Mouse (Mus musculus) gastrocnemius, postnatal 14 days (tissue): ENCODE data around the gene Abtb2. TPM values are rescaled to one million over a fixed set of nuclear protein-coding genes. Genes with fewer than 3 reads are reported as not detected.

Source experiments
- DNase-seq: peaks from one replicate; pipeline ENCODE4 v3.0.0; 2021; ENCODE audit warnings: mixed read lengths
- intact Hi-C: fragments of 180-260 bp; cut with DNase I; formaldehyde crosslinking; loops from one replicate; pipeline ENCODE4 v1.15.1; 2025; ENCODE audit warnings: low total_unique reads
- total RNA-seq, 2 experiments: library from RNA; stranded (reverse); gene quantifications; 2 replicates each; pipeline ENCODE4 v1.2.3; 2021

Abtb2 gene
- total RNA-seq, 2 experiments from 2014 or later: 4.9 to 6.8 TPM

DNA sequence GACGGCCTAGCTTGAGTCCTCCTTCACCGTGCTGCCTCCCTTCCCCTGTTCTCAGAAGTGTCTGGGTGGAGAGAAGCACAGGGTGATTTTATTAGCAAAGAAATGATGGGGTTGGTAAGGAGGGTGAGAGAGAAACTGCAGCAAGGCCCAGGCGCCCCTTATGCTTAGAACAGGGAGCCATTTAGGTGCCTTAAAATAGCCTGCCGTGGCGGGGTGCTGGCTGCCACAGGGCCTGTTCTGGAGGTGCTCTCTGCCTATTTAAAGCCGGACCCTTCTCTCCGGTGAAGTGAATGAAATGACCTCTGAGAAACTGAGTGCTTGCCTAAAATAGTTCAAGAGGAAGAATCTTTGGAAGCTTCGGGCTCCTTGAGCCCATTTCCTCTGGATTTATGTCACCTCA is 14.6 kb downstream of the Abtb2 start:
- DNase-seq: no peak
- intact Hi-C loops: no loop called here

DNA sequence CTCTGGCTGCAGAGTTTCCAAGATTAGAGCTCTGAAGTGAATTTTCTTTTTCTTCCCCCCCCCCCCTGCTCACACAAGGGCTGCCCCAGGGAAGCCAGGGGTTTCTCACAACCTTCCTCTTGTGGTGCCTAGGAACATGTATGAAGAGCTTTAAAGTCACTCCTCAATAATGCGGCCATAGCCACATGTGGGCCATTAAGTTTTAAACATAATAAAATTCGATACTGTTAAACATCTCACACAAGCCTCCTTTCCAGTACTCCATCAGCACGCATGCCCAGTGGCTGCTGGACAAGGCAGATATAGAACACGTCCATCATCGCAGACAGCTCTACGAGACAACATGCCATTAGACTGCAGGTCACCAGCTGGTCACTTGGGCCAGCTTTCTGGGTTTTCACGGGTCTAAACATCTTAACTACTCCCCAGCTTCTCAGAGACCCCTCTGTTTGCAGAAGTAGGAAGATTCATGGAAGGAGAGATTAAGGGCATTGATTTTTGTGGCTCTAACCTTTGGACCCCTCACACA is 15.3 kb downstream of the Abtb2 start:
- intact Hi-C loops: no loop called here
- DNase-seq: no peak

DNA sequence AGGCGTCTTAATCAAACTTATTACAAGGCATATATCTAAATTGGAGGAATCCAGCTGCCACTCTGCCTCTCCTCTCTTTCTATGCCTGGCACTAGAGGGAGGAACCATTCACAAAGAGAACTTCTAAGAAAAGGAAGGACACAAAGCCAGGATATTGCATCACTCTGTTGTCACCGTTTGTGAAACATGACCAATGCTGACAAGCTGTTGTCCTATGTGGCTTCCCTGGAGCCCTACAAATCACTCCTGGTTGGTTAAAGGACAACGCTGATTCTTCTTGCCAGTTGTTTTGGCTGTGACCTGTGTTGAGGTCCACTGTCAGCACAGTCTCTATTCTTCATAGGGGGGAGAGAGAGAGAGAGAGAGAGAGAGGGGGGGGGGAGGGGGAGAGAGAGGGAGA is 17.2 kb downstream of the Abtb2 start:
- no peak for DNase-seq

DNA sequence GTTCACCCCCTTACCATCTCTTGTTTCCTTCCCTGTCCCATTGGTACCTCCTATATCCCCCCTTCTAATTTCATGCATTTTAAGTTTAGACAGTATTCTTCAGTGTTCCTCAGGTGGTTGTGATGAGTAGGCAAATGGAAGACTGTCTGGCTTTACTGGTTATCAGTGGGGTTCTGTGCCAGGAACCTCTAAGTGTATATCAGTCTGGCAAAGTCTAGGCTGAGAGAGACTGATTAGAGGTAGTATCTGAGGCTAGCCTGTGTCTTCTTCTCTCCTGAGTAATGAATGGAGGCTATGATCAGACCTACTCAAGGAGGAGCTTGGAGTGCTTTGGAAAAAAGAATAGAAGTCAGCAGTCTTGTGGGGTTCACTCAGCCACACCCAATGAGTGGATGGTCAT is 18.0 kb downstream of the Abtb2 start:
- intact Hi-C loops: no loop called here
- DNase-seq: no peak

More for the DNA sequence above, 17.2 kb downstream of the Abtb2 start:
- intact Hi-C loops: no loop called here

DNA sequence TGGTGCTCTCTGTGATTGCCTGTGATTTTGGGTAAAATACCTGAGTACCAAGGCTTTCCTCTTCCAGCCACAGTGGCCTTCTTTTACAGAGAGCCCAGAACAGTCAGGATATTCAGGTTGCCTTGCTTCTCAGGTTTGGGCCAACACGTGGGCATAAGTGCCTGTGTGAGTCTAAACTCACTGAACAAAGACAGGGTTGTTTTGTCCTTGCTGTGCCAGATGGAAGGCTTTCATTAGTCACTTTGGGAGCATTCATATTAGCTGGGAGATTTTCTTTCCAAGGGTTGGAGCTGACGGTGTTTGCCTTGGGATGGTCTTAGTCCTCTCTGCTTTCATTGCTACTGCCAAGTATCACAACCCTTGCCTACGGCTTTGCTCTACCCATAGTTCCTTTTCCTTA is 20.3 kb downstream of the Abtb2 start:
- no peak for DNase-seq
- intact Hi-C loops: no loop called here

DNA sequence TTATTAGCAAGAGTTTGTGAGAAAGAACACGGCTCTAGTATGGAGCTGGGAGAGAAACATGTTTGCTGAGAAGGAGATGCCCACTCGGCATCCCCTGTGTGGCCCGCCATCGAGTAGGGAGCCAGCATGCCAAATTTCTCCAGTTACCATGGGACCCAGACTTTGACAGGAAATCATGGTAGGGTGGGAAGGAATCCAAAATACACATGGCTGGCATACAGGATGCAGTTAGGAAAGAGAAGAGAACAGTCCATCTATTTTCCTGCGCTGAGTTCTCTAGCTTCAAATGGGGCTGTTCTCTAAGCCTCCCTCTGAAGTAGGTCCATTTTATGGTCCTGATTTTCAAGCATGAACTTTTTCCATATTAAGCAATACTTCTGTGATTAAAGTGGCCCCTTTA is 22.7 kb downstream of the Abtb2 start:
- intact Hi-C loops: no loop called here

DNA sequence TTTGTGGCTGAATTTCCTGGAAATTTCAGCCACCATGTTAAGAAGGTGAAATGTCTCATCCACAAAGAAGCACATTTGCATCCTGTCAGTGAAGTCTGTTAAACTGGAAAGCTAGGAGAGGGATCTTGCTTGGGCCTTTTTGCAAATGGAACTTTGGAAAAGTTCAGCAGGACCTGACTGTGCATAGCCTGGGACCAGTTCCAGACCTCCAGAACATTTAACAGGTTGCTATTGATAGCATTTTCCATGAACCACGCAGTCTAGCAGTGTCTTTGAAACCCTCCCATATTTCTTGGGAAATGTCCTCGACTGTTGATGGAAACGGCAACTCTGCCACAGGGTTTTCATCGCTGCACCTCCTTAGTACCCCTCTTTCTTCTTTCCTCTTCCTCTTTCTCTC is 23.3 kb downstream of the Abtb2 start:
- DNase-seq: no peak
- intact Hi-C loops: no loop called here

More for the DNA sequence above, 22.7 kb downstream of the Abtb2 start:
- no peak for DNase-seq

DNA sequence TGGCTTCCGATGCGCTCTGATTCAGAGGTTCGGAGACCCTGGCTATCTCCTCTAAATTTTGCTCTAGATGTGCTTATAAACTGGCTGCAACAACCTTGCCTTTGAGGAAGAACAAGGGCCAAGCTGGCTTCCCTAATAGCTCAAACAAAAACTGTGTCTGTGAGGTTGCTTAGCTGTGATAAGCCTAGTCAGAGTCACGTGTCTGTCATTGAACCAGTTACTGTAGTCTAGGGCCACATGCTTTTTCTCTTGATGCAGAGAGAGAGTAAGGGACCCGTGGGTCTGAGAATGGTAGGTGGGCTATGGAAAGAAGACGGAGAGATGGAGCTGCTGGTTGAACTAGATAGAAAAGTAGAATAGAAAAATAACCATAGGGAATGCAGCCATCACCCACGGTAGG is 24.5 kb downstream of the Abtb2 start:
- no peak for DNase-seq
- intact Hi-C loops: no loop called here

DNA sequence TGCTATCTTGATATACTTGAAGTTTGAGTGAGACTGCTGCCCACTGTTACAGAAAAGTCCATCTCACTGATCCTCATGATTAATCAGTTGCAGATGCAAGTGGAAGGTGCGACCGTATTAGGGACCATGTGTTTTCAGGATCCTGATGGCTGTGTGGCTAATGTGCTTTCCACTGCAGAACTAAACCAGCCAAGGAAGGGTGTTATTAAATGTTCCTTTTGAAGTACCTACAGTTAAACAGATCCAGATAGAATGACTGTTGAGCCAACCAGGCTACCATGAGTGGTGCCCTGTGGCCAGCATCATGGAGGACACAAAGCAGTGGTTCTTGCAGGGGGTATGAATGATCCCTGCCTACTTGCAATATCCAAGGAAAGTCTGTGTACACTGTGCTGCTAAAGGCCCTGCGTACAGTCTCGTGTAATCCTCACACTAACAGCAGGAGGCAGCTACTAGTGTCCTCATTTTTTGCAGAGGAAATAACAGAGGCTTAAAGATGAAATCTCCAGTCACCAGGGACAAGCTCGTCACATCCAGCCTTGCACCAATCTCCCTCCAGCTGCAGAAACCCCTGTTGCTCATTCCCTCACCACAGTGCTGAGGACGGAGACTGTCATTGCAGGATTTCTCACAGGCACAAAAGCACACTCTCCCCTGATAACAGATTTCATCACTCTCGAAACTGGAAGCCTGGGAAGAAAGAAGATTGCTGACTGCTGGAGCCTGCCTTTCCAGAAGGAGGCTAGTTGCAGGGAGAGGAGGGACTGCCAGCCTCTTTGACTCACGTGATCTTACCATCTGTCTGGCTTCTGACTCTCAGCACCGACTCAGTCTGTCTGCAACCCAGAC is 25.9 kb downstream of the Abtb2 start:
- intact Hi-C loops: no loop called here
- no peak for DNase-seq

DNA sequence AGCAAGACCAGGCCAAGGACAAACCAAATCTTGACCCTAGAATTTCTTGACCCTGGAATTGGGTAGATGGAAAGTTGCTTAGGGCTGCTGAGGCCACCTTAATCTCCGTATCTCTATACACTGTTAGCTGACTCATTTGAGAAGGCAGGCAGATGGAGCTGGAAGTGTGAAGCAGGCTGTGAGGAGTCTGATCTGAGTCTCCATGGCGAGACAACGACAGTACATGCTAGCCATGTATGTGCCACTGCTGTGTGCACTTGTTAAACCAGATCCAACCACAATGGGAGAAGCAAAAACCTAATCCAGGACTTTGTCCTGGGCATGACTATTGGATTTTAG is 26.4 kb downstream of the Abtb2 start:
- intact Hi-C loops: no loop called here
- no peak for DNase-seq

DNA sequence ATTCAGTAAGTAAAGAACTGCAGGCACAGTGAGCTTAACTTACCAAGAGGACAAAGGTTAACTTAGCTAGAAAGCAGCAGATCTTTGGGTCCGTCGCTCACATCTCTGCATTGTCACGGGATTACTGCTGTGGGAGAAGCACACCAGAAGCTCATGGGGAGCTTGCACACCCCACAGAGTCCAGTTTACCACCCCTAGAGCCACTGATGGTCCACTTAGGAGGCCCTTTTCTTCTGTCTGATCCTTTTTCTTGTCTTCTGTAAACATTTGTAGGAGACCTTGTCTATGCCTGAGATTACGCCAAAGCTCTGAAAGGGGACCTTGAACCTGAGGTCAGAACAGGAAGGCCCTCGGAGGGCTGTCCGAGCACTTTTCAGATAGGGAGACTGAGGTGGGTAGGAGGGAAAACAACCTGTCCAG is 28.5 kb downstream of the Abtb2 start:
- DNase-seq: no peak
- intact Hi-C loops: no loop called here

DNA sequence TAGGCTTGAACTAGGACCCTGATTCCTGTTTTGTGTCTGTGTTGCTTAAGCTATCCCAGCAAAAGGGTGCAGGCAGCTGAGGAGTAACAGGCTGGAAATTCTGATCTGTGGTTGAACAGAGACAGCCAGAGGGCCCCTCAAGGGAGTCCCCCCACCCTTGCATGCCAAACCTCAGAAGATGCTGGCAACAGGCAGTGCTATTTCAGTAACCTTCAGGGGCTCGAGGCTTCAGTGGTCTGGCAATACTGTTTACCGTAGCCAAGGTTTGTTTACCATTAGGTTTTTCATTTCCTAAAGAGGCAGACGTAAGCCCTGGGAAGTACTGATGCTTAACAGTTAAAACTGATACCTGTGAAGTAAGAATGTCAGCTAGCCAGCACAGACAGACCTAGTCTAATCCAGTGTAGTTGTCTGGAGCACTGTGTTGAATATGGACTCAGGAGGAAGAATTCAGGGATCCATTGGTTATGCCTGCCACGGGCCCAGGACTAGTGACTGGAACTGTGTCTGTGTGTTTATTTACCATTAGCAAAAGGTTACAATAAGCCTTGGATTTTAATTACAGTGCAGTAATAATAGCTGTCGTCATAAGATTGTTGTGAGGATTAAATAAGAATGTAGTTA is 29.0 kb downstream of the Abtb2 start:
- intact Hi-C loops: no loop called here
- DNase-seq: no peak

DNA sequence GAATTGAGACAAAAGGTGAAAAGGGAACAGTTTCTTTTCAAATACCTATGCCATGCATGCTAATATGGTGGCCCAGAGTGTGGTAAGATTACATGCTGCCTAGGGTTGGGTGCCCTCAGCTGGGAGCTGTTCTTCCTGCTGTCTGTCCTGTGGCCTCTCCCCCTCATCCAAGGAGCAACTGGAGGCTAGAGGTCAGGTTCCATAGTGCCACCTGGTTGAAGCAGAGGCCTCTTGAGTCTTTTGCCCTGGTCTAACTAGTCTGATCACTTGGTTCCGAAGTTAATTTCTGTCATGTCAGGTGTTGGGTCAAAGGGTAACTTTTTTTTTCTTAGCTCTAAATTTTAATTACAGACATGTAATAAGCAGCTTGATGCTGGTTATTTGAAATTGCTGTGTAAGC is 33.2 kb downstream of the Abtb2 start:
- DNase-seq: no peak
- intact Hi-C loops: no loop called here

DNA sequence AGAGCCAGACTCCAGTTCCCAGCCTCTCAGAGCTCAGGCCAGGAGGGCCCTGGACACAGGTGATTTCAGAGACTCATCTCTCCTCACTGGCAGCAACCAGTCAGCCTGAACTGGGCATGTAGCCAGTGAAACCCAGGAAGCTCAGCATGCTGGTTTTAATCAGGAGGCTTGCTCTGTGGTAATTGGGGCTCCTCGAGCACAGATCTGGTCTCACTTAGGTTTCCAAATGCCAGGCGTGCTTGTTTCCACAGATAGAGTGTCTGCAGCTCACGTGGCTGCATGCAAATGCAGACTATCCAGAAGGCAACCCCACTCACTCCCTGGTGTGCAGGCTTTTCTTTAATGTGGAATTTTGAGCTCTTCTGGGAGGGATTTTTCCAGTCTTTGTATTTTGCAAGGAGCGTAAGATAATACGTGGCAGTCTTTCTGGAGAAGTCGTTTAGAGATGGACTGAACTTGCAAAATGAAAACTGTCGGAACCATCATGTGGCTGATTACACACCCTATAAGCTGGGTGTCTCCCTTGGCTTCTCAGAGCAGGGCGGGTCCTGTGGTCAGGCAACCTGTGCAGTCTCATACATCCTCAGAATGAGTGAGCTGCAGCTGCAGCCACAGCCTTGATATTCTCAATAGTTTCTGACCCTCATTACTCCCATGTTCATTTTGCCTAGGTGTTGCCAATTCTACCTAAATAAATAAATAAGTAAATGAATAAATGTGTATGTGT is 34.2 kb downstream of the Abtb2 start:
- peak; percentile 64 for DNase-seq
- intact Hi-C loops: no loop called here

DNA sequence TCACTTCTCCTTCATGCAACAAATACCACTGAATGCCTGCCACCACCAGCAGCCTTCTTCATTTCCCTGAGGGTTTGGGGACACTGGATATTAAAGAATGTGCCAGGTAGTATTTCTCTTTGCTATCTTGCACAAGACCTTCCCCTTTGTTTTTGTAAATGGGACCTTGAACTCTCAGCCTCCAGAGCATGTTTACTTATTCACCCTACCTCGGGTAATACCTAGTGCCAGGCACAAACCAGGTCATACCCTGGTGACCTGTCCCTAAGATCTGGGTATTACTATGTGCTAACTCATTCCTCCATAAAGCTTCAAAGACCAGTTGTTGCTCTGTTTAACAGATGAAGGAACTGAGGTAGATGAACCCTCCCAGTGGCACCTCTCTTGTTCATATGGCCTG is 35.0 kb downstream of the Abtb2 start:
- intact Hi-C loops: no loop called here
- DNase-seq: no peak

DNA sequence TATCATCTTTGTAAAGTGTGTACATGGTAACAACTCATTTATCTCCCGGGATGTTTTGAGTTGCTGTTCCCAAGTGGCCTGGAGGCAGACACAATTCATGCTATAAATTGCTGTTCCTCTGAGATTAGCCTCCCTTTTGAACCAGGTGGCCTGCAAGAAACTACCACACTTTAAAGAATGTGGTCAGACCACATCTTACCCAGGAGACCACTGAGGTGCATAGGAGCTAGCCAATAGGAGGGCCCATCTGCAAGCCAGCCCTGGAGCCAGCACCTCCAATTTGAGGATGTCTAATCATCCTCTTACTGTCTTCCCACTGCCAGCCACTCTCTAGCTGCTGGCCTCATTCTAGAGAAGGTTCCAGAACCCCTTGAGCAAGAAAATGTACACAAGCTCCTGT is 35.4 kb downstream of the Abtb2 start:
- intact Hi-C loops: no loop called here
- DNase-seq: no peak

DNA sequence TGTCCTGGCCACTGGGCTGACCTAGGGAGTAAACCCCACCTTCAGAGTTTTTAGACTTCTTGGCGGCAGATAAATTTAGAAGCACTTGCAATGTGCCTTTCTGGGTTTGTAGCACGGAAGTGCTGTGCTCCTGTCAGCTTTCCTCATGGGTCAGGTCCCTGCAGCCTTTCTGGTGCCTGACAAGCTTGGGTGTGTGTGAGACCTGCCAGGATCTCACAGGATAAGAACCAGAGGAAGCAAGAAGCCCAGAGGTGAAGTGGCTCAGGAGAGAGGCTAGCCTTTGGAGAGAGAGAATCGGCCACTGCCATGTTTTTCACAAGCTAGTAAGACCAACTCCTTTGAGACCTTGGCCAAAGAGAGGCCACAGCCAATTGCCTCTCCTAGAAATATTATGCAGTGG is 37.1 kb downstream of the Abtb2 start:
- DNase-seq: no peak
- intact Hi-C loops: no loop called here

DNA sequence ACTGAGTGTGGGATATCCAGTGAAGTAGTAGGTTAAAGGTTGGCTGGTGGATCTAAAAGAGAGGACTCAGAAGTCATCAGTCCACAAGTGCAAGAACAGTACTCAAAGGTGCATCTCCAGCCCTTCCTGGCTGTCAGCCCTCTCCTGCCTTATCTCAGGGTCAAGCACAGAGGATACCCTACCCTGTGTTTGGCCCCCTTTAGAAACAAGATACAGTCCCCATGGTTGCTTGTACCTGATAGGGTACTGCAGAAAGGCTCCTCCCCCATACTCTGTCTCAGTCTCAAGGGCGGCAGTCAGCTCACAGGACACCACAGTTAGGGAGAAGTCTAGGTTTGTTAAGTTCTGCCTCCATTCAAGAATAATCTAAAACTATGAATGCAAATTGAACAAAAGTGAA is 37.8 kb downstream of the Abtb2 start:
- no peak for DNase-seq
- intact Hi-C loops: no loop called here

DNA sequence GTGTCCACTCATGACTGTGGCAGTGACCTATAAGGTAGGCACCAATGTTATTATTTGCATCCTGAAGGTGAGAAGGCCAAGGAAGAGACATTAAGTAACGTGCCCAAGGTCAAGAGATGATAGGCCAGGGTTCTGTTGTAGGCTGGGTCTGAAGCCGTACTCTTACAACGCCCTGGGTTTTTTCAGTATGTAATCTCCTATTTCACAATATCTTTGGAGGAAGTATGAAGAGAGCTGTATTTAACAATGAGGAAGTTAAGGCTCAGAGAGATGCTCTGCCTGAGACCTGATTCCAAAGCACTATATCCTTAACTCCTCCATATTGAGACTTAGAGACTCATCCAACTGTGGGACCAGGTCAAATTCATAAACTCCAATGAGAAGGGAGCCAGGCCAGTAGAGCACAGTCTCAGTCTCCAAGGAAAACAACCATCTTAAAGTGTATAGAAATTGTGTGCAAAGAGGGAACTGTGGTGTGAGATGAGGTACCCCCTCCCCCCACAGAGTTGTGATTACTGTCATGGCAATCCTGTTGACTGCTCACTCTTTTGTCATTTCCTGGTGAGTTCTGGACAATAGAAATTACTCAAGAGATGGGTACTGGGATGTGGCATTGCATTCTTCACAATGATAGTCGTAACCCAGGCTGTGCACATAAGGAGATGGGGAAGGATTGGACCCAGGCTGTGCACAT is 39.8 kb downstream of the Abtb2 start:
- no peak for DNase-seq
- intact Hi-C loops: no loop called here

DNA sequence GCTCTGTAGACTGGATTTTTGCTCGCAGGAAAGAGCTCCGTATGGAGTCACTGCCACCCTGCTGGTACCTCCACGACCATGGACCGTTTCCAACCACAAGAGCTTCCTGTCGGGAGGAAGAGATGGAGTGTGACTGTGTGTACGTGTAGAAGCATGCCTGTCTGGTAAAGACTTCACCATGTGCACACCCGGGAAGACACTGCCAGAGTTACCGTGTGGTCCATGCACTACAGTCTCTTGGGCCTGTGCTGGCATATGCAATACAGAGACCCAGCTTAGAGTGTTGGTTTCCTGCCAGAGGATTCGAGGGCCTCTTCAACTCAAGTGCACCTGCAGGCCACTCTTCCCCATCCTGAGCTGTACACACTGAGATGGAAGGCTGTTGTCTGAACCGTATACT is 41.8 kb downstream of the Abtb2 start:
- intact Hi-C loops: no loop called here
- DNase-seq: no peak
